Mouse (Mus musculus) c-Kit-positive CD71-negative TER-119-negative erythroid progenitor cells, embryonic 14.5 days (primary cell): ENCODE measurements at regions not wholly inside any gene's neighbourhood (a gene's known extent, or its start where the extent isn't known, plus 50 kb on each side); places are given as distances from the start of the nearest gene placed in this dataset.

Source experiments
- DNase-seq: peaks from one replicate; pipeline ENCODE4 v3.0.0-alpha.2; 2013; ENCODE audit warnings: low read depth

- DNase-seq = no peak
Observed at GRCm38 (mm10) chr1:35715931-35716330, 352.3 kb upstream of the Hs6st1 start.

GRCm38 (mm10) chr1:35717166-35717565 lies 351.0 kb upstream of the Hs6st1 start:
- DNase-seq = no peak

- no peak for DNase-seq
Observed at GRCm38 (mm10) chr1:35717659-35718058, 350.5 kb upstream of the Hs6st1 start.

GRCm38 (mm10) chr1:35720063-35720462 lies 348.1 kb upstream of the Hs6st1 start:
- DNase-seq = no peak

GRCm38 (mm10) chr1:35724366-35724900 lies 343.8 kb upstream of the Hs6st1 start:
- no peak for DNase-seq

GRCm38 (mm10) chr1:35726596-35726995 lies 341.6 kb upstream of the Hs6st1 start:
- peak; percentile 19 for DNase-seq

GRCm38 (mm10) chr1:35727310-35727990 lies 340.8 kb upstream of the Hs6st1 start:
- DNase-seq = no peak

- DNase-seq = no peak
Observed at GRCm38 (mm10) chr1:35729785-35730295, 338.4 kb upstream of the Hs6st1 start.

GRCm38 (mm10) chr1:35730309-35730708 lies 337.9 kb upstream of the Hs6st1 start:
- DNase-seq = no peak

GRCm38 (mm10) chr1:35736247-35736646 lies 332.0 kb upstream of the Hs6st1 start:
- no peak for DNase-seq

GRCm38 (mm10) chr1:35749603-35750002 lies 318.6 kb upstream of the Hs6st1 start:
- no peak for DNase-seq

- no peak for DNase-seq
Observed at GRCm38 (mm10) chr1:35750092-35750521, 318.1 kb upstream of the Hs6st1 start.

GRCm38 (mm10) chr1:35752636-35753035 lies 315.6 kb upstream of the Hs6st1 start:
- DNase-seq = no peak

- DNase-seq = no peak
Observed at GRCm38 (mm10) chr1:35754170-35754569, 314.0 kb upstream of the Hs6st1 start.

- DNase-seq = no peak
Observed at GRCm38 (mm10) chr1:35759010-35759409, 309.2 kb upstream of the Hs6st1 start.

GRCm38 (mm10) chr1:35759600-35759999 lies 308.6 kb upstream of the Hs6st1 start:
- DNase-seq = no peak

- no peak for DNase-seq
Observed at GRCm38 (mm10) chr1:35763051-35763450, 305.1 kb upstream of the Hs6st1 start.

- DNase-seq = no peak
Observed at GRCm38 (mm10) chr1:35763456-35763855, 304.7 kb upstream of the Hs6st1 start.

- no peak for DNase-seq
Observed at GRCm38 (mm10) chr1:35764068-35764467, 304.1 kb upstream of the Hs6st1 start.

GRCm38 (mm10) chr1:35765692-35766091 lies 302.5 kb upstream of the Hs6st1 start:
- DNase-seq = no peak

- no peak for DNase-seq
Observed at GRCm38 (mm10) chr1:35766271-35766670, 301.9 kb upstream of the Hs6st1 start.

- DNase-seq = no peak
Observed at GRCm38 (mm10) chr1:35772567-35772966, 295.6 kb upstream of the Hs6st1 start.

- DNase-seq = no peak
Observed at GRCm38 (mm10) chr1:35774566-35774965, 293.6 kb upstream of the Hs6st1 start.

GRCm38 (mm10) chr1:35782668-35783067 lies 285.5 kb upstream of the Hs6st1 start:
- DNase-seq = no peak
